Mouse (Mus musculus) effector memory CD4-positive, alpha-beta T cell, adult 7 months (primary cell): ENCODE data around the gene Akr7a5. TPM values are rescaled to one million over a fixed set of nuclear protein-coding genes. Genes with fewer than 3 reads are reported as not detected.

Source experiments
- polyA plus RNA-seq: library from polyadenylated mRNA; unstranded; fragments of 100-300 nt; shearing (Covaris generic); gene quantifications from one replicate; pipeline ENCODE4 v1.2.1, GENCODE M21; 2017

Gene Akr7a5
- 29.3 TPM for polyA plus RNA-seq

GRCm38 (mm10) chr4:139310171-139310898, at the start of gene Akr7a5, which contains the start of gene Pqlc2:
Gene Akr7a5, plus strand, starts transcription at chr4:139310744.
Gene Pqlc2, minus strand, starts transcription at chr4:139310708.

GRCm38 (mm10) chr4:139351931-139352711, 41.6 kb downstream of the Akr7a5 start, which contains the start of the genes Mrto4, Emc1 and Ubr4:
Gene Mrto4, minus strand, starts transcription at chr4:139352576.
Gene Emc1, plus strand, starts transcription at chr4:139352587.
Gene Ubr4, plus strand, starts transcription at chr4:139352609.

Other genes with a start within 250 kb of the Akr7a5 start
- gene Htr6, start 235.2 kb upstream of the Akr7a5 start, polyA plus RNA-seq: not detected
- gene Nbl1, start 217.8 kb upstream of the Akr7a5 start, polyA plus RNA-seq: not detected
- gene Minos1, start 179.6 kb upstream of the Akr7a5 start, polyA plus RNA-seq: 244 TPM
- gene Capzb, start 117.8 kb upstream of the Akr7a5 start, polyA plus RNA-seq: 579 TPM
- 4.2 TPM for gene Pqlc2, start within 50 bp of the Akr7a5 start, polyA plus RNA-seq
- gene Mrto4, start 41.8 kb downstream of the Akr7a5 start, polyA plus RNA-seq: 61.1 TPM
- 39.1 TPM for gene Emc1, start 41.8 kb downstream of the Akr7a5 start, polyA plus RNA-seq
- 57.7 TPM for gene Ubr4, start 41.9 kb downstream of the Akr7a5 start, polyA plus RNA-seq
- 5.5 TPM for gene Iffo2, start 219.8 kb downstream of the Akr7a5 start, polyA plus RNA-seq